Mouse (Mus musculus): Measurements from ENCODE around the gene Zdhhc17.

Gene Zdhhc17

DNA sequence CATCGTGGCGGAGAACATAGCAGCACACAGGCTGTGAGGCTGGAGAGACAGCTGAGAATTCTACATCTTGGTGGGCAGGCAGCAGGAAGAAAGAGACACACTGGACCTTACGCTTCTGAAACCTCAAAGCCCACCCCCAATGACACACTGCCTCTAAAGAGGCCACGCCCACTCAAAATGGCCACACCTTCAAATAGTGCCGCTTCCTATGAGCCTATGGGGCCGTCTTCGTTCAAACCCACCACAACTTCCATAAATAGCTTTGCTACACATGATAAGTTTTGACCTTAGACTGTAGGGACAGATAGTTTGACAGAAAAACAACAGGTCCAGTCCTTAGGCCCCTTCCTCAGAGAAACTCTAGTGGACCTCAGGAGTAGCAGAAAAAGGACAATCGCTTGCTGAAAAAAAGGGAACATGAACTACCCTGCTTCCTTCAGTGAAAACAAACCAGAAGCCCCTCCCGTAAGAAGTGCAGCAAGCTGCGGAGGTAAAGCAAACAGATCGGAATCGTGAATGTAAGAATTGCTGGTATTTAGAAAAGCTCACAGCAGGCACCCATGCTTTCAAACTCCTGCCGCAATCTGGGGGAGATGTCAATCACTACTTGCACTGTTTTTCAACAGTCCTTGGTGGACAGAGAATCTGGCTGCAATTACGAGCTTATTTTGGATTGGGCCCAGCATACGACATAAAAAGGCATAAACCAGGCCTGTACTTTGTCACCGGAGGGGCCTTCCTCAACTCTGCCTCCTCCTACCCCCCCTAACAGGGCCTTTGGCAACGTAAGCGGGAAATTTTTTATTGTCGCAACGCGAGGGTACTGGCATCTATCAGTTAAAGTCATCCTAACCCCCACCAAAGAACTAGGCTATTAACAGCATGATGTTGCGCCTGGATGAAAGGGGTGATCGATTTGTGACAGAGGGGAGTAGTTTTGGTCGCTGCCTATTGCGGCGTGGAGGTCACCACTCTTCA is 91.2 kb downstream of the Zdhhc17 start:
- no peak for DNase-seq

DNA sequence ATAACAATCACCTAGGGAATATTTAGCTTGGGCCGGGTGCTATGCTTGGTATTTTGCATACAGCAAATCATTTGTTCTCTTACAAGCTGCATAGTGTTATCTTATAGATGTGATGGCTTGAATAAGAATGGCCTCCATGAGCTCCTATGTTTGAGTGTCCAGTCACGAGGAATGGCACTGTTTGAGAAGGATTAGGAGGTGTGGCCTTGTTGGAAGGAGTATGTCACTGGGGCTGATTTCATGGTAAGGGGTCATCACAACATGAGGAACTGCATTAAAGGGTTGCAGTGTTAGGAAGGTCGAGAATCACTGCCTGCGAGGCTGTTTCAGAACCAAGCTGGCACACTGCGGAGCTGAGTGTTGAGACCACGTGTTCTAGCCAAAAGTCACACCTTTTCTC is 92.4 kb downstream of the Zdhhc17 start:
- no peak for DNase-seq

DNA sequence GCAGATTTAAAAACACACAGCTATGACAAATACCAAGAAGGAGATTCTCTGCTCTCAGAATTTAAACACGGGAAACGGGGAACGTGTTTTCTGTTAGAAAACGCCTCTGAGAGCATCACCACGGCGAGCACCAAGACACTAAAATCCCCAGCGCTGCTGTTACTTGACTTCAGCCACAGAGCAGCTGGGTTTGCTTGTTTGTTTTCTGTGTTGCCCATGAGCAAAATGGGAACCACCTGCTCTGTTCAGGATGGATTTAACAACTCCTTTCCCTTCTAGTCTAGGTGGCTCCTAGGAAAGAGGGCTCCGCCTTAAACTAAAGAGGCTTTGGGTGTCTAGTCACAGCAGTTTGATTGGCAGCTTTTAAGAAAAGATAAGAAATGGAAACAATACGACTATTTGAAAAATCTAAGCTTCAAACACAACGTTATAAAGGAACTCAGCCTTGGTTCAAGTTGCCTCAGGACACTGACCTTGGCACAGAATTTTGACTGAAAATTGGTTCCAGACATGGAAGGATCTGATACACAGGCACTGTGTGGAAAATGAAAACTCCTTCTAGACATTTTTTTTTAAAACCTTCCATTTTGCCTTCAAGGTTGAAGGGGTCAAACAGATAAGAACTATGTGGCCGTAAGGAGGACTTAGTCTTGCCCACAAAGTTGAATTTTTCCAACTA is 93.1 kb downstream of the Zdhhc17 start:
- DNase-seq: no peak

DNA sequence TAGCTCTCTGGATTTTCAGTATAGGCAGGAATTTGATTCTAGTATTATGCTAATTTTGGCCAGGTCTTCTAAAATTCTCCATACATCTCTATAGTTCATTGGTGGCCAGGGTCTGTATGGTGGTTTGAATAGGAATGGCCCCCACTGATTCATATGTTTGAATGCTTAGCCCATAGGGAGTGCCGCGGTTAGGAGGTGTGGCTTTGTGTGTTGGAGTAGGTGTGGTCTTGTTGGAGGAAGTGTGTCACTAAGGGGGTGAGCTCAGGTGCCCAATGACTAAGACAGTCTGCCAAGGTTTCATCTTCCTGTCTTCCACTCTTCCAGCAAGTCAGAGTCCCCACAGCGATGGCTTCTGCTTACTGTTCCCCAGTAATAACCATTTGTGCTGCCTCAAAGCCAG is 106.1 kb downstream of the Zdhhc17 start:
- no peak for DNase-seq

DNA sequence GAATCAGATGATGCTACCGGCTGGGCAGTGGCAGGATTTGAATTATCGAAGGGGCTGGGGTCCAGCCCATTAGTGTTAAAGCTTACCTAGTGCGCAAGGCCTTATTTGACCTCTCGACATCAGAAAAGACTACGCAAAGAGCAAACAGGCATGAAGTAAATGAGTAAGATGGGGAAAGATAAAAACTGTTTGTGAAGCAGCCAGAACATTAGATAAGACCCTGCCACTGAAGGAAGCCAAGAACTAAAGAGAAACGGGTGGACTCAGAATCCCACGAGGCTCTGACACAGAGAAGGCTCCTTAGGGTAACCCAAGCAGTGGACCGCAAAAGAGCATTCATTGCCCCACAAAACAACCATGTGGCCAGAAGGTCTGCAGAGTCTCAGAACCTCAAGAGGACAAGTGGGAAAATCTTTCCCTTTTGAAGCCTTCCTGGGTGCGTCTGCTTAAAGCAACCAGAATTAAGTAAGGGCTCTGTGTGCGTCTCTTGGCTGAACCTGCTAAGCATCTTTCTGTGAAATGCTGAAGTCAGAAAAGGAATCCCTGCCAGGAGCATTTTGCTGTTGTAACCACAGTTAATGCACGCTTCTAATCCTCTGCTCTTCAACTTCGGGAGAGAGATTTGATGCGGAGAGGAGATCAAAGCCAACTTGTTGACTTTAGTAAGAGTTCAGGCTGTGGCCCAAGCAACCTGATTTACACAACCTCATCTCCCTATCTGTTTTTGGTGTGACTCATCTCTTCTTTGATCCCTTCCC is 110.0 kb downstream of the Zdhhc17 start:
- no peak for DNase-seq

All from cerebellum, adult 8-10 months (tissue).